Mouse (Mus musculus) Muller cell, postnatal 12 days (primary cell): ENCODE results near the gene Hyal1.
"Not testable (repeated sequence)": the region's sequence is repeated elsewhere in the genome, so short reads cannot be mapped to it uniquely, and the experiment has no call there.

Experiments used
- DNase-seq: peaks from one replicate; pipeline ENCODE4 v3.0.0-alpha.2; 2015; ENCODE audit errors: inconsistent ontology term

Hyal1 gene

GRCm38 (mm10) chr9:107550491-107551116, 26.1 kb upstream of the Hyal1 start:
- DNase-seq, result no peak

- DNase-seq, result peak; percentile 60
Measured at GRCm38 (mm10) chr9:107551117-107551889, 25.4 kb upstream of the Hyal1 start, which contains the start of gene Rassf1. Rassf1 (plus strand) TSS chr9:107551555.

GRCm38 (mm10) chr9:107551890-107552355, 24.8 kb upstream of the Hyal1 start:
- DNase-seq, result no peak

- DNase-seq, result no peak
Measured at GRCm38 (mm10) chr9:107552690-107553393, 23.9 kb upstream of the Hyal1 start.

GRCm38 (mm10) chr9:107553541-107554318, 23.0 kb upstream of the Hyal1 start:
- no peak for DNase-seq

GRCm38 (mm10) chr9:107554319-107554825, 22.4 kb upstream of the Hyal1 start:
- DNase-seq, result peak; percentile 99

GRCm38 (mm10) chr9:107555031-107555457, 21.7 kb upstream of the Hyal1 start:
- peak; percentile 92 for DNase-seq

GRCm38 (mm10) chr9:107555701-107556100, 21.0 kb upstream of the Hyal1 start:
- DNase-seq, result peak; percentile 64

- no peak for DNase-seq
Measured at GRCm38 (mm10) chr9:107556346-107556745, 20.4 kb upstream of the Hyal1 start.

GRCm38 (mm10) chr9:107563029-107563581, 13.6 kb upstream of the Hyal1 start, which contains the start of gene Tusc2:
Tusc2 (plus strand) TSS chr9:107563255.
- DNase-seq, result peak; percentile 93

- DNase-seq, result not testable (repeated sequence)
Measured at GRCm38 (mm10) chr9:107565556-107565955, 11.2 kb upstream of the Hyal1 start.

GRCm38 (mm10) chr9:107566041-107566709, 10.6 kb upstream of the Hyal1 start:
- DNase-seq, result peak; percentile 43

- DNase-seq, result no peak
Measured at GRCm38 (mm10) chr9:107566855-107567254, 9.9 kb upstream of the Hyal1 start.

- no peak for DNase-seq
Measured at GRCm38 (mm10) chr9:107567702-107568319, 8.9 kb upstream of the Hyal1 start, which contains the start of gene Hyal2. Hyal2 (plus strand) TSS chr9:107567945.

- DNase-seq, result peak; percentile 93
Measured at GRCm38 (mm10) chr9:107568331-107569261, 8.1 kb upstream of the Hyal1 start.

GRCm38 (mm10) chr9:107569270-107569669, 7.5 kb upstream of the Hyal1 start:
- no peak for DNase-seq

- DNase-seq, result no peak
Measured at GRCm38 (mm10) chr9:107570016-107570415, 6.7 kb upstream of the Hyal1 start.

GRCm38 (mm10) chr9:107570845-107571244, 5.9 kb upstream of the Hyal1 start:
- no peak for DNase-seq
